Mouse (Mus musculus) small intestine, adult 2 months (tissue): ENCODE measurements around the gene Rtn2.

Experiments
- CTCF ChIP-seq: fragments of 200-500 bp; IDR thresholded peaks from 2 replicates; pipeline ENCODE4 v1.5.1; 2012; ENCODE audit warnings: low read depth, mild to moderate bottlenecking, control low read depth, inconsistent platforms, low read length, moderate library complexity, mixed read lengths; ENCODE audit not compliant: insufficient replicate concordance, insufficient read length; ENCODE audit errors: extremely low read depth
- POLR2A ChIP-seq: fragments of 200-500 bp; IDR thresholded peaks from 2 replicates; pipeline ENCODE4 v1.6.1; 2012; ENCODE audit warnings: low read depth, mild to moderate bottlenecking, control low read depth, inconsistent platforms, low read length, moderate library complexity

DNA sequence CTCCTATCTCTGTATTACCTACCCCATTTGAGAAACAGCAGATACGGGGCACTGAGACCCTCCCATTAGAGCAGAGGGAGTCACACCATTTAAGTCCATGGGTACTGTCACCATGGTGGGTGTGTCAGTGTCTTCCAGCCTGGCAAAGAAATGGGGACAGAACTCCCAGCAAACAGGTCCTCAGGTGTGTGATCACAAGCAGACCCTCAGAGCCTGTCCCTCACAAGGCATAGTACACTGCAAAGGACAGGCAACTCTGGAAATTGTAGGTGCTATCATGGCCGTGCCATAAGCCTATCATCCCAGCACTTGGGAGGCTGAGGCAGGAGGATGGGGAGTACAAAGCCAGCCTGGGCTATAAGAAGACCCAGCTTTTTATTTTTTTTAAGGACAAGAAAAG is 35.8 kb downstream of the Rtn2 start:
- no peak for TF ChIP-seq POLR2A
- TF ChIP-seq CTCF = no peak
